Mouse (Mus musculus) embryonic stem cell, embryonic (primary cell): ENCODE results near the gene Gna12.

Experiments
- CTCF ChIA-PET, 4 experiments: fragments of 300-600 bp in 2 of 4; fragments of 350-600 bp in 2 of 4; sonication (Branson Sonifier 250); formaldehyde crosslinking; loops; one replicate each; lab custom pipeline; 2022; ENCODE audit warnings: inconsistent platforms in 2 of 4; lab: Charles Lee
- POLR2A ChIA-PET, 4 experiments: fragments of 300-600 bp in 2 of 4; fragments of 350-600 bp in 2 of 4; sonication (Branson Sonifier 250); formaldehyde crosslinking; loops; one replicate each; lab custom pipeline; 2022; ENCODE audit warnings: antibody characterized with exemption in 4 of 4, inconsistent platforms in 1 of 4; lab: Charles Lee

The Gna12 gene

GRCm38 (mm10) chr5:140790937-140791877 lies 39.0 kb downstream of the Gna12 start:
- ChIA-PET POLR2A (interaction anchor here in 2 of 4 experiments (0.7 to 1.2 kb wide), 3 partner anchors 9 to 56 kb away, joined by 3 to 4 read pairs (median 3); partner anchors contain the start of gene Gna12 (in 1 of the 2)), CTCF (interaction anchor here in 1 of 4 experiments (1.2 kb wide), 1 partner anchor 41 kb away, joined by 3 read pairs; no protein-coding TSS in a partner anchor)

GRCm38 (mm10) chr5:140790392-140790791 lies 39.8 kb downstream of the Gna12 start:
- CTCF ChIA-PET, result interaction anchor here in 2 of 4 experiments (0.7 kb wide), 2 partner anchors 32 to 1917 kb away, joined by 3 read pairs; no protein-coding TSS in a partner anchor
- POLR2A ChIA-PET, result interaction anchor here in 2 of 4 experiments (0.7 to 1.1 kb wide), 2 partner anchors 8 to 41 kb away, joined by 3 read pairs; no protein-coding TSS in a partner anchor

- CTCF ChIA-PET, result interaction anchor here in 1 of 4 experiments (0.7 kb wide), 1 partner anchor 33 kb away, joined by 3 read pairs; no protein-coding TSS in a partner anchor
- POLR2A ChIA-PET, result interaction anchor here in 3 of 4 experiments (0.7 to 1.1 kb wide), 5 partner anchors 9 to 196 kb away, joined by 3 to 4 read pairs (median 3); partner anchors contain the start of gene Gna12 (in 1 of the 3)
Observed at GRCm38 (mm10) chr5:140789561-140789960, 40.7 kb downstream of the Gna12 start.

GRCm38 (mm10) chr5:140785240-140785872 lies 44.9 kb downstream of the Gna12 start:
- CTCF ChIA-PET, result interaction anchor here in 1 of 4 experiments (0.6 to 0.9 kb wide), 2 partner anchors 34 to 945 kb away, joined by 4 read pairs; no protein-coding TSS in a partner anchor
- POLR2A ChIA-PET, result interaction anchor here in 1 of 4 experiments (1.6 kb wide), 1 partner anchor 11 kb away, joined by 5 read pairs; no protein-coding TSS in a partner anchor

- CTCF ChIA-PET, result interaction anchor here in 3 of 4 experiments (0.5 to 1.5 kb wide), 6 partner anchors 14 to 73 kb away, joined by 3 to 9 read pairs (median 4); no protein-coding TSS in a partner anchor
- POLR2A ChIA-PET, result interaction anchor here in 2 of 4 experiments (1.2 to 2.7 kb wide), 2 partner anchors 24 to 46 kb away, joined by 3 to 6 read pairs; partner anchors contain the start of gene Gna12 (in 1 of the 2)
Observed at GRCm38 (mm10) chr5:140784288-140784687, 45.9 kb downstream of the Gna12 start.

- ChIA-PET POLR2A (interaction anchor here in 2 of 4 experiments (1.2 to 2.7 kb wide), 2 partner anchors 23 to 47 kb away, joined by 3 to 6 read pairs; partner anchors contain the start of gene Gna12 (in 1 of the 2)), CTCF (interaction anchor here in 2 of 4 experiments (1.0 to 1.7 kb wide), 5 partner anchors 15 to 74 kb away, joined by 3 to 9 read pairs (median 4); no protein-coding TSS in a partner anchor)
Observed at GRCm38 (mm10) chr5:140783577-140783976, 46.7 kb downstream of the Gna12 start.

- POLR2A ChIA-PET, result interaction anchor here in 2 of 4 experiments (1.2 to 2.7 kb wide), 2 partner anchors 10 to 48 kb away, joined by 3 to 6 read pairs; partner anchors contain the start of gene Gna12 (in 1 of the 2)
- CTCF ChIA-PET, result interaction anchor here in 1 of 4 experiments (1.7 kb wide), 1 partner anchor 33 kb away, joined by 4 read pairs; no protein-coding TSS in a partner anchor
Observed at GRCm38 (mm10) chr5:140781886-140782572, 48.2 kb downstream of the Gna12 start.

GRCm38 (mm10) chr5:140781122-140781521 lies 49.1 kb downstream of the Gna12 start:
- ChIA-PET CTCF (interaction anchor here in 1 of 4 experiments (0.6 kb wide), 1 partner anchor 55 kb away, joined by 4 read pairs; no protein-coding TSS in a partner anchor), POLR2A (interaction anchor here in 2 of 4 experiments (0.6 to 1.0 kb wide), 2 partner anchors 13 to 34 kb away, joined by 3 to 6 read pairs; no protein-coding TSS in a partner anchor)

GRCm38 (mm10) chr5:140776968-140777367 lies 53.3 kb downstream of the Gna12 start:
- CTCF ChIA-PET, result interaction anchor here in 2 of 4 experiments (0.6 kb wide), 2 partner anchors 27 to 28 kb away, joined by 4 read pairs; no protein-coding TSS in a partner anchor
- POLR2A ChIA-PET, result interaction anchor here in 1 of 4 experiments (1.9 kb wide), 1 partner anchor 21 kb away, joined by 4 read pairs; no protein-coding TSS in a partner anchor

GRCm38 (mm10) chr5:140775111-140775510 lies 55.1 kb downstream of the Gna12 start:
- POLR2A ChIA-PET, result no interaction called here
- CTCF ChIA-PET, result no interaction called here

GRCm38 (mm10) chr5:140772158-140772557 lies 58.1 kb downstream of the Gna12 start:
- POLR2A ChIA-PET, result interaction anchor here in 2 of 4 experiments (1.2 to 1.3 kb wide), 2 partner anchors 26 to 58 kb away, joined by 3 to 4 read pairs; partner anchors contain the start of gene Gna12 (in 1 of the 2)
- CTCF ChIA-PET, result interaction anchor here in 3 of 4 experiments (0.7 to 5.5 kb wide), 5 partner anchors 20 to 23 kb away, joined by 3 to 32 read pairs (median 5); no protein-coding TSS in a partner anchor

- CTCF ChIA-PET, result interaction anchor here in 2 of 4 experiments (1.1 to 5.5 kb wide), 3 partner anchors 20 to 22 kb away, joined by 3 to 32 read pairs (median 4); no protein-coding TSS in a partner anchor
- POLR2A ChIA-PET, result interaction anchor here in 1 of 4 experiments (1.2 kb wide), 1 partner anchor 26 kb away, joined by 3 read pairs; no protein-coding TSS in a partner anchor
Observed at GRCm38 (mm10) chr5:140771612-140772011, 58.6 kb downstream of the Gna12 start.

- CTCF ChIA-PET, result interaction anchor here (1.0 to 5.5 kb wide), 5 partner anchors 18 to 89 kb away, joined by 4 to 32 read pairs (median 23); no protein-coding TSS in a partner anchor
Observed at GRCm38 (mm10) chr5:140768333-140768732, 61.9 kb downstream of the Gna12 start.

GRCm38 (mm10) chr5:140767704-140768141 lies 62.5 kb downstream of the Gna12 start:
- ChIA-PET POLR2A (interaction anchor here in 3 of 4 experiments (0.6 to 3.1 kb wide), 9 partner anchors 9 to 156 kb away, joined by 3 to 11 read pairs (median 3); partner anchors contain the start of gene Gna12 (in 1 of the 3)), CTCF (interaction anchor here in 3 of 4 experiments (0.6 to 5.5 kb wide), 7 partner anchors 12 to 90 kb away, joined by 3 to 32 read pairs (median 5); partner anchors contain the start of gene Brat1 (in 1 of the 3))

More at GRCm38 (mm10) chr5:140768333-140768732, 61.9 kb downstream of the Gna12 start:
- POLR2A ChIA-PET, result interaction anchor here in 3 of 4 experiments (0.7 to 3.1 kb wide), 6 partner anchors 9 to 62 kb away, joined by 3 to 11 read pairs (median 3); partner anchors contain the start of gene Gna12 (in 1 of the 3)

- POLR2A ChIA-PET, result interaction anchor here in 2 of 4 experiments (0.6 to 3.1 kb wide), 4 partner anchors 11 to 97 kb away, joined by 3 to 11 read pairs (median 6); partner anchors contain the start of gene Gna12 (in 1 of the 2)
- CTCF ChIA-PET, result interaction anchor here in 2 of 4 experiments (3.4 to 5.5 kb wide), 2 partner anchors 16 to 17 kb away, joined by 24 to 32 read pairs; no protein-coding TSS in a partner anchor
Observed at GRCm38 (mm10) chr5:140766566-140766965, 63.7 kb downstream of the Gna12 start.
